Mouse (Mus musculus) liver, embryonic 11.5 days (tissue): ENCODE results near the gene Stk4. TPM values are rescaled to one million over a fixed set of nuclear protein-coding genes. Genes with fewer than 3 reads are reported as not detected.
A peak's percentile ranks its signal among the peaks of the same experiment; 100 is the strongest.

ENCODE experiments used
- ATAC-seq: fragments of 200-750 bp; cut with Nextera tagmentation; replicated peaks from 2 replicates; pipeline ENCODE4 v1.8.0; 2017; ENCODE audit warnings: moderate number of reproducible peaks, mild to moderate bottlenecking, moderate TSS enrichment, moderate library complexity; ENCODE audit not compliant: low FRiP score
- DNase-seq: peaks from one replicate; pipeline ENCODE4 v3.0.0-alpha.2; 2017; ENCODE audit warnings: low spot score
- H3K27ac ChIP-seq: fragments of 300-500 bp; sonication (generic); 2 replicates; pipeline ENCODE4 v1.5.1; 2014; ENCODE audit warnings: mild to moderate bottlenecking, low read depth, low read length, control low read depth
- H3K27me3 ChIP-seq: fragments of 300-500 bp; sonication (generic); replicated peaks from 2 replicates; pipeline ENCODE4 v1.6.1; 2014; ENCODE audit warnings: low read length, mixed read lengths; ENCODE audit not compliant: control insufficient read depth, insufficient read depth
- H3K36me3 ChIP-seq: fragments of 300-500 bp; sonication (generic); 2 replicates; pipeline ENCODE4 v1.6.1; 2014; ENCODE audit warnings: mild to moderate bottlenecking, low read length, moderate library complexity, mixed read lengths; ENCODE audit not compliant: control insufficient read depth, insufficient read depth
- H3K4me1 ChIP-seq: fragments of 300-500 bp; sonication (generic); replicated peaks from 2 replicates; pipeline ENCODE4 v1.6.1; 2014; ENCODE audit warnings: low read length, mixed read lengths; ENCODE audit not compliant: control insufficient read depth, insufficient read depth
- H3K4me2 ChIP-seq: fragments of 300-500 bp; sonication (generic); 2 replicates; pipeline ENCODE4 v1.6.1; 2014; ENCODE audit warnings: mild to moderate bottlenecking, control low read depth, moderate library complexity
- H3K4me3 ChIP-seq: fragments of 300-500 bp; sonication (generic); 2 replicates; pipeline ENCODE4 v1.5.1; 2014; ENCODE audit warnings: low read depth, low read length, control low read depth
- H3K9ac ChIP-seq: fragments of 300-500 bp; sonication (generic); 2 replicates; pipeline ENCODE4 v1.6.1; 2014; ENCODE audit warnings: low read depth, low read length, control low read depth
- H3K9me3 ChIP-seq: fragments of 300-500 bp; sonication (generic); 2 replicates; pipeline ENCODE4 v1.6.1; 2016; ENCODE audit warnings: low read length, inconsistent platforms, mixed read lengths; ENCODE audit not compliant: control insufficient read depth
- WGBS: fragments of 180-500 bp; shearing (Covaris S2); extraction: QIAGEN DNeasy Blood & Tissue Kit; methylation state at CpG from one replicate; pipeline ENCODE4 v1.1.7; 2014; 5-methylcytosine and 5-hydroxymethylcytosine counted together
- polyA plus RNA-seq: library from polyadenylated mRNA; unstranded; fragments of >200 nt; fragmentation: Nextera tagmentation; extraction: Ambion mirVana; gene quantifications from 2 replicates; pipeline ENCODE4 v1.2.1, GENCODE M21; 2014

The Stk4 gene
- polyA plus RNA-seq, 1 experiment from 2014 or later: 32.1 TPM

DNA sequence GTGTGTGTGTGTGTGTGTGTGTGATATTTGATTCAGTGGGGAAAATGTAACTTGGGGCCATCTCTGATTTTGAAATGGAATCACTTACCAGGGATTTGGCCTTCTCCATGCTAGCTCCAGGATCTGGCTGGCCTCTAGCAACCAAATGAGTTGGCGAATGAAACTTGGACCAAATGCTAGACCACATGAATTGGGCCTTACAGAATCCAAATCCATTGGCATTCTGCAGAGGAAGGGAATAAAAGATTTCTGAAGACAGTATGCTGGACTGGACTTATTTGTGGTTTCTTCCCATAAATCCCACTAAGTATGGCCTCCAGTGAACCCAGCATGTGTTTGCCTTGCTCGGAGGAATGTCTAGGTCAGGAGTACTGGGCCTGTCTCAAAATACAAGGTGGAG, 88.7 kb downstream of the Stk4 start:
- DNase-seq: no peak
- H3K27ac ChIP-seq: no peak overlapping the region
- H3K9me3 ChIP-seq: no peaks in the 10 kb centered on the region
- H3K27me3 ChIP-seq: no peaks in the 10 kb centered on the region
- H3K4me2 ChIP-seq: no peak overlapping the region
- 0 out of 2 replicates have a peak, but pooled peaks cover 2% of the 10 kb centered on the region for H3K36me3 ChIP-seq
- H3K9ac ChIP-seq: no peak overlapping the region
- 88% methylated on average over 2 of the region's 2 CpGs for WGBS
- H3K4me1 ChIP-seq: no peaks in the 10 kb centered on the region
- H3K4me3 ChIP-seq: no peak overlapping the region
- no peak for ATAC-seq

DNA sequence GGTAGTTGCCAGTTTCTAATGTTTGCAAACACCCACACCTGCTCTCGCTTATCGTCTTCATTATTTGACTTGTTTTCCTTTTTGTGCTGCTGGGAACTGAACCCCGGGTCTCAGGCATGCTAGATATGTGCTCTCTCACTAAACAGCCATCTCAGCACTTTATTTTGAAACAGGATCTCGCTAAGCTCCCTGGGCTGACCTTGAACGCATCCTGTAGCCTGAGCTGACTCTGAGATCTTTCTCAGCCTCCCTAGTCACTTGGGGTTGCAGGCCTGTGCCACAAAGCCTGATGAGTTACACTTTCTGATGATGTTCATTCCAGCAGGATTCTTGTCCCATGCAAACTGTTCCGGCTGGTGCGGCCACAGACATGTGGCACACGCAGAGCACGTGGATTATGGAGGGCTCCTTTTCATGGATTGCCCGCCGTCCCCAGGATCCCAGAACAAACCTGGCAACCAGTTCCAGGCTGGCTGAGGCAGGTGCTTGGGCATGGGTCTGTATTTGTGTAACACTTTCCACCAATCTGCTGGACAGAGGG, 91.5 kb downstream of the Stk4 start:
- H3K4me3 ChIP-seq: no peak overlapping the region
- WGBS: 81% methylated on average over 11 of the region's 11 CpGs
- DNase-seq (no peak), ATAC-seq (no peak)
- no peak overlapping the region for H3K27ac ChIP-seq
- peaks cover 11% of the 10 kb centered on the region for H3K27me3 ChIP-seq
- no peak overlapping the region for H3K4me2 ChIP-seq
- H3K4me1 ChIP-seq: no peaks in the 10 kb centered on the region
- no peaks in the 10 kb centered on the region for H3K9me3 ChIP-seq
- H3K36me3 ChIP-seq: no peaks in the 10 kb centered on the region
- H3K9ac ChIP-seq: no peak overlapping the region

- Histone ChIP-seq H3K9me3 (no peaks in the 10 kb centered on the region), H3K27ac (no peak overlapping the region), H3K4me3 (no peak overlapping the region), H3K36me3 (no peaks in the 10 kb centered on the region), H3K9ac (no peak overlapping the region), H3K4me1 (peaks cover 3% of the 10 kb centered on the region; the same call in 1 of the 2 replicates), H3K27me3 (peaks cover 44% of the 10 kb centered on the region), H3K4me2 (no peak overlapping the region)
- WGBS: 89% methylated on average over 5 of the region's 5 CpGs
- DNase-seq (no peak), ATAC-seq (no peak)
These were observed 94.8 kb downstream of the Stk4 start for GRCm38 (mm10) chr2:164164941-164165340.

- Histone ChIP-seq H3K27ac (no peak overlapping the region), H3K27me3 (peaks cover 65% of the 10 kb centered on the region), H3K9me3 (no peaks in the 10 kb centered on the region), H3K4me2 (peak overlapping the region; percentile 58), H3K4me3 (peak overlapping the region; percentile 38), H3K9ac (no peak overlapping the region), H3K4me1 (peaks cover 3% of the 10 kb centered on the region; the same call in 1 of the 2 replicates), H3K36me3 (no peaks in the 10 kb centered on the region)
- WGBS: 14% methylated on average over 90 of the region's 90 CpGs
- ATAC-seq (no peak; the same call in 1 of the 2 replicates), DNase-seq (no peak)
These were observed 97.8 kb downstream of the Stk4 start for GRCm38 (mm10) chr2:164167752-164168570.

DNA sequence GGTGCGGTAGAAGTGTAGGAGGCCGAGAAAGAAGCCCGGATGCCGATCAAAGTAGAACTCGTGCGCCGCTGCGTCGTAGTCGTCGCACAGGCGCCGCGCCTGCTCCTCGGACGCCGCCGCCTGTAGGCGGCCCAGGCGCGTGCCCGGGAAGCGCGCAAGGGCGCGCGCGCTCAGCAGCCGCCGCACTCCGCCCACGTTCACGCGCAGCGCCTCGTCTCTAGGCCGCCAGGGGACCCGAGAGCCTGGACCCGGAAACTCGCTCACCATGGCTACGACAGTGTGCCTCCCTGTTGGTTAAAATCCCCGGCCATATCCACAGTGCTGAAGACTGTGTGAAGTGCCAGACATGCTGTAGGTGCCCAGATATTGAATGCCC, 98.4 kb downstream of the Stk4 start:
- ATAC-seq (0 out of 2 replicates have a peak, but pooled peaks have one; percentile 12), DNase-seq (no peak)
- H3K27ac ChIP-seq: no peak overlapping the region
- peak overlapping the region; percentile 38 for H3K4me3 ChIP-seq
- H3K27me3 ChIP-seq: peaks cover 68% of the 10 kb centered on the region
- H3K4me1 ChIP-seq: peaks cover 3% of the 10 kb centered on the region; the same call in 1 of the 2 replicates
- 9% methylated on average over 42 of the region's 42 CpGs for WGBS
- no peaks in the 10 kb centered on the region for H3K9me3 ChIP-seq
- H3K36me3 ChIP-seq: no peaks in the 10 kb centered on the region
- peak overlapping the region; percentile 58 for H3K4me2 ChIP-seq
- no peak overlapping the region for H3K9ac ChIP-seq

DNA sequence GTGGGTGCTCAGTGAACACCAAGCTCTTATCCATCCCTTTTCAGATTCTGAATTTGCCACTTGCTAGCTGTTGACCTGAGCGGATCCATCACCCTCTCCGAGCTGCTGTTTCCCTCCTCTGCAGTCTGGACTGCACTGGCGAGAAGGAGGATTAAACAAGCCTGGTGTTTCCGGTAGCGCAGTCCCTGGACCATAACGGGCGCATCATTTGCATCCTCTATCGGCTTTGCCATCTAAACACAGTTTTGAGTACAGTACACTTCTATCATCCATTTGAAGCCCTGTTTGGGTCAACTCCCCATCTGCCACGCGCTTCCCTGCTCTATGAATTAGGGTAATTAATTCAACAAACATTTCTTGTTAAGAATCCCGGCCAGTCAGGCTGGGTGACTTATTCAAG, 100.2 kb downstream of the Stk4 start:
- 11% methylated on average over 11 of the region's 11 CpGs for WGBS
- H3K4me2 ChIP-seq: no peak overlapping the region
- H3K9me3 ChIP-seq: no peaks in the 10 kb centered on the region
- peaks cover 3% of the 10 kb centered on the region; the same call in 1 of the 2 replicates for H3K4me1 ChIP-seq
- H3K9ac ChIP-seq: no peak overlapping the region
- ATAC-seq: no peak
- H3K36me3 ChIP-seq: no peaks in the 10 kb centered on the region
- H3K4me3 ChIP-seq: no peak overlapping the region
- H3K27ac ChIP-seq: no peak overlapping the region
- H3K27me3 ChIP-seq: peaks cover 71% of the 10 kb centered on the region
- no peak for DNase-seq

DNA sequence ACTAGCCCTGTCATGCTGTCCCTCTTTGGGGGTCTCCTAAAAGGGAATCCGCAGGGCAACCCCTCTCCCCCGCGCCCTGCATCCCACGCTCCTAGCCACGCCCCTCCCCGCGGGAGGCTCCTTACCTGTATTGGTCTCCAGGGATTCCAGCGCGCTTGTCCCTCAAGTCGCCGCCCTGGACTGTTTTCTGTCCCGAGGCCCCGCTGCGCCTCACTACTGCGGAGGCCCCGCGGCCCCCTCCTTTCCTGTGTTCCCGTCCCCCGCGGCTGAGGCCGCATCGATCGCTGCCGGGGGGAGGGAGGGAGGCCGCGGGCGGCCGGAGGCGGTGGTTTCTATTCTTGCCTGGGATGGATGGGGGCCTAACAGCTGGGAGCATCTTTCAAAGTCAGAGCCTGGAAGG, 100.8 kb downstream of the Stk4 start, which contains the start of gene Kcns1:
Kcns1 (minus strand) TSS at position 212 of the 400 bp plus-strand sequence.
- Histone ChIP-seq H3K27ac (no peak within 1 kb of the TSS), H3K4me3 (peak within 1 kb of the TSS; percentile 14; the same call in 1 of the 2 replicates), H3K4me1 (peaks cover 3% of the 10 kb centered on the region; the same call in 1 of the 2 replicates), H3K27me3 (peaks cover 67% of the 10 kb centered on the region), H3K9ac (no peak within 1 kb of the TSS), H3K36me3 (no peaks in the 10 kb centered on the region), H3K9me3 (no peaks in the 10 kb centered on the region), H3K4me2 (peak within 1 kb of the TSS; percentile 55)
- DNase-seq (no peak), ATAC-seq (no peak)
- 2% methylated on average over 26 of the region's 29 CpGs for WGBS

DNA sequence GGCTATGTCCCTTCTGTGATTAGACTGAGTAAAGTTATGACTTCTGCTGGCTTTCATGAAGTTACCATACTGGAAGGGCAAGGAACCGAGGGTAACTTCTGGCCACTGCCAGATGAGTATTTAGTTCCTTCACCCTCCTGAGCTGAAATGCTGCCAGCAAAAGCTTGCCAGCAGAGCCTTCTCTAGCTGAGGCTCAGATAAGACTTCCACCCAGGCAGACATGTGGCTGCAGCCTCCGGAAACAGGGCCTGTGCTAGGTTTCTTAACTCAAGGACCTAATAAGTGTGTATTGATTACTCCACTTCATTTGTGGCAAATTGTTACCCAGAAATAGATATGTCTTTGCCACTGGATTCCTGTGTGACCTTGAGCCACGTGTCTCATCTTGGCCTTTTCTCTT, 103.3 kb downstream of the Stk4 start:
- DNase-seq (no peak), ATAC-seq (no peak)
- H3K4me1 ChIP-seq: peaks cover 2% of the 10 kb centered on the region; the same call in 1 of the 2 replicates
- no peak overlapping the region for H3K27ac ChIP-seq
- no peaks in the 10 kb centered on the region for H3K36me3 ChIP-seq
- WGBS: 60% methylated on average over 3 of the region's 3 CpGs
- peaks cover 42% of the 10 kb centered on the region for H3K27me3 ChIP-seq
- no peaks in the 10 kb centered on the region for H3K9me3 ChIP-seq
- no peak overlapping the region for H3K9ac ChIP-seq
- no peak overlapping the region for H3K4me2 ChIP-seq
- no peak overlapping the region for H3K4me3 ChIP-seq
